Mouse (Mus musculus) cortical plate, adult 2 months (tissue): ENCODE results near the gene Senp3.

Source experiments
- CTCF ChIP-seq: fragments of 200-500 bp; IDR thresholded peaks from 2 replicates; pipeline ENCODE4 v1.5.1; 2011; ENCODE audit warnings: mild to moderate bottlenecking, control low read depth, low read length; ENCODE audit not compliant: insufficient read depth; ENCODE audit errors: extremely low read depth
- POLR2A ChIP-seq: fragments of 200-500 bp; IDR thresholded peaks from 2 replicates; pipeline ENCODE4 v1.6.1; 2011; ENCODE audit warnings: mild to moderate bottlenecking, low read length, control low read depth; ENCODE audit not compliant: insufficient read depth; ENCODE audit errors: extremely low read depth

GRCm38 (mm10) chr11:69662967-69663671, 18.8 kb downstream of the Senp3 start:
- TF ChIP-seq POLR2A, result no peak
- TF ChIP-seq CTCF, result no peak
